Mouse (Mus musculus): ENCODE data around the gene Zfp473. TPM values are rescaled to one million over a fixed set of nuclear protein-coding genes. Genes with fewer than 3 reads are reported as not detected.
A peak's percentile ranks its signal among the peaks of the same experiment; 100 is the strongest.

Zfp473 gene
- polyA plus RNA-seq, 1 experiment from 2014 or later, result 1.3 TPM

- H3K9ac ChIP-seq (ENCODE audit: low read length), result no peak overlapping the region
- no peaks in the 10 kb centered on the region for H3K27me3 ChIP-seq (replicated peaks; ENCODE audit: control insufficient read depth, insufficient read depth, low read length)
- ATAC-seq, result no peak
- H3K4me3 ChIP-seq (ENCODE audit: low read depth, low read length), result no peak overlapping the region
- H3K36me3 ChIP-seq (ENCODE audit: control insufficient read depth, insufficient read depth, low read length), result peaks cover 71% of the 10 kb centered on the region
- H3K9me3 ChIP-seq (replicated peaks; ENCODE audit: control insufficient read depth, low read length), result no peaks in the 10 kb centered on the region
- no peaks in the 10 kb centered on the region for H3K4me1 ChIP-seq (ENCODE audit: control insufficient read depth, insufficient read depth, low read length)
- H3K4me2 ChIP-seq (ENCODE audit: low read length), result no peak overlapping the region
- no peak overlapping the region for H3K27ac ChIP-seq (ENCODE audit: low read depth, low read length)
- no peak for DNase-seq (ENCODE audit: low spot score)
These were observed 9.5 kb upstream of the Zfp473 start for GRCm38 (mm10) chr7:44760366-44760765.

GRCm38 (mm10) chr7:44757164-44757563 is 6.3 kb upstream of the Zfp473 start:
- WGBS, result 91% methylated on average over 2 of the region's 2 CpGs
- H3K36me3 ChIP-seq (ENCODE audit: control insufficient read depth, insufficient read depth, low read length), result peaks cover 78% of the 10 kb centered on the region

GRCm38 (mm10) chr7:44748101-44749044 is 2.5 kb downstream of the Zfp473 start, which contains the start of gene Vrk3:
Vrk3 (plus strand) TSS chr7:44748413.
- H3K36me3 ChIP-seq (ENCODE audit: control insufficient read depth, insufficient read depth, low read length), result peaks cover 11% of the 10 kb centered on the region
- WGBS, result under 1% methylated on average over 43 of the region's 44 CpGs
- H3K4me1 ChIP-seq (ENCODE audit: control insufficient read depth, insufficient read depth, low read length), result peaks cover 11% of the 10 kb centered on the region
- peak within 1 kb of the TSS; percentile 53 for H3K4me2 ChIP-seq (ENCODE audit: low read length)
- H3K4me3 ChIP-seq (ENCODE audit: low read depth, low read length), result peak within 1 kb of the TSS; percentile 52
- H3K27ac ChIP-seq (ENCODE audit: low read depth, low read length), result peak within 1 kb of the TSS; percentile 72
- no peaks in the 10 kb centered on the region for H3K9me3 ChIP-seq (replicated peaks; ENCODE audit: control insufficient read depth, low read length)
- peak within 1 kb of the TSS; percentile 62 for H3K9ac ChIP-seq (ENCODE audit: low read length)
- ATAC-seq, result peak; percentile 98
- peak; percentile 99 for DNase-seq (ENCODE audit: low spot score)
- H3K27me3 ChIP-seq (replicated peaks; ENCODE audit: control insufficient read depth, insufficient read depth, low read length), result no peaks in the 10 kb centered on the region

More at GRCm38 (mm10) chr7:44757164-44757563, 6.3 kb upstream of the Zfp473 start:
- no peaks in the 10 kb centered on the region for H3K27me3 ChIP-seq (replicated peaks; ENCODE audit: control insufficient read depth, insufficient read depth, low read length)
- H3K4me3 ChIP-seq (ENCODE audit: low read depth, low read length), result no peak overlapping the region
- DNase-seq (ENCODE audit: low spot score) (no peak), ATAC-seq (no peak)
- no peaks in the 10 kb centered on the region for H3K9me3 ChIP-seq (replicated peaks; ENCODE audit: control insufficient read depth, low read length)
- H3K27ac ChIP-seq (ENCODE audit: low read depth, low read length), result no peak overlapping the region
- no peak overlapping the region for H3K9ac ChIP-seq (ENCODE audit: low read length)
- no peaks in the 10 kb centered on the region for H3K4me1 ChIP-seq (ENCODE audit: control insufficient read depth, insufficient read depth, low read length)
- H3K4me2 ChIP-seq (ENCODE audit: low read length), result no peak overlapping the region

GRCm38 (mm10) chr7:44747115-44747514 is 3.7 kb downstream of the Zfp473 start:
- Histone ChIP-seq H3K4me2 (ENCODE audit: low read length) (peak overlapping the region; percentile 53; the same call in 1 of the 2 replicates), H3K9ac (ENCODE audit: low read length) (no peak overlapping the region)

GRCm38 (mm10) chr7:44745076-44745475 is 5.8 kb downstream of the Zfp473 start:
- peak overlapping the region; percentile 17; the same call in 1 of the 2 replicates for H3K27ac ChIP-seq (ENCODE audit: low read depth, low read length)
- H3K9ac ChIP-seq (ENCODE audit: low read length), result peak overlapping the region; percentile 58
- H3K9me3 ChIP-seq (replicated peaks; ENCODE audit: control insufficient read depth, low read length), result no peaks in the 10 kb centered on the region
- DNase-seq (ENCODE audit: low spot score) (peak; percentile 91), ATAC-seq (peak; percentile 65)
- no peaks in the 10 kb centered on the region for H3K27me3 ChIP-seq (replicated peaks; ENCODE audit: control insufficient read depth, insufficient read depth, low read length)
- peak overlapping the region; percentile 35 for H3K4me3 ChIP-seq (ENCODE audit: low read depth, low read length)
- WGBS, result under 1% methylated on average over 18 of the region's 18 CpGs
- H3K4me1 ChIP-seq (ENCODE audit: control insufficient read depth, insufficient read depth, low read length), result peaks cover 11% of the 10 kb centered on the region
- H3K36me3 ChIP-seq (ENCODE audit: control insufficient read depth, insufficient read depth, low read length), result no peaks in the 10 kb centered on the region
- peak overlapping the region; percentile 59 for H3K4me2 ChIP-seq (ENCODE audit: low read length)

More at GRCm38 (mm10) chr7:44747115-44747514, 3.7 kb downstream of the Zfp473 start:
- Histone ChIP-seq H3K9me3 (replicated peaks; ENCODE audit: control insufficient read depth, low read length) (no peaks in the 10 kb centered on the region), H3K4me1 (ENCODE audit: control insufficient read depth, insufficient read depth, low read length) (peaks cover 11% of the 10 kb centered on the region), H3K4me3 (ENCODE audit: low read depth, low read length) (no peak overlapping the region), H3K27ac (ENCODE audit: low read depth, low read length) (no peak overlapping the region), H3K27me3 (replicated peaks; ENCODE audit: control insufficient read depth, insufficient read depth, low read length) (no peaks in the 10 kb centered on the region), H3K36me3 (ENCODE audit: control insufficient read depth, insufficient read depth, low read length) (peaks cover under 1% of the 10 kb centered on the region; the same call in 1 of the 2 replicates)
- DNase-seq (ENCODE audit: low spot score), result no peak
- ATAC-seq, result no peak
- WGBS, result 68% methylated on average over 4 of the region's 4 CpGs

GRCm38 (mm10) chr7:44744270-44744669 is 6.6 kb downstream of the Zfp473 start:
- Histone ChIP-seq H3K9me3 (replicated peaks; ENCODE audit: control insufficient read depth, low read length) (no peaks in the 10 kb centered on the region), H3K36me3 (ENCODE audit: control insufficient read depth, insufficient read depth, low read length) (no peaks in the 10 kb centered on the region), H3K4me3 (ENCODE audit: low read depth, low read length) (peak overlapping the region; percentile 35; the same call in 1 of the 2 replicates), H3K27me3 (replicated peaks; ENCODE audit: control insufficient read depth, insufficient read depth, low read length) (no peaks in the 10 kb centered on the region), H3K27ac (ENCODE audit: low read depth, low read length) (no peak overlapping the region), H3K4me1 (ENCODE audit: control insufficient read depth, insufficient read depth, low read length) (peaks cover 11% of the 10 kb centered on the region), H3K9ac (ENCODE audit: low read length) (peak overlapping the region; percentile 58; the same call in 1 of the 2 replicates), H3K4me2 (ENCODE audit: low read length) (peak overlapping the region; percentile 59)
- ATAC-seq (no peak), DNase-seq (ENCODE audit: low spot score) (no peak)
- 19% methylated on average over 9 of the region's 9 CpGs for WGBS

GRCm38 (mm10) chr7:44741361-44741760 is 9.5 kb downstream of the Zfp473 start:
- H3K27ac ChIP-seq (ENCODE audit: low read depth, low read length), result no peak overlapping the region
- no peak overlapping the region for H3K9ac ChIP-seq (ENCODE audit: low read length)
- no peak for DNase-seq (ENCODE audit: low spot score)
- no peak overlapping the region for H3K4me3 ChIP-seq (ENCODE audit: low read depth, low read length)
- H3K36me3 ChIP-seq (ENCODE audit: control insufficient read depth, insufficient read depth, low read length), result no peaks in the 10 kb centered on the region
- ATAC-seq, result no peak
- 88% methylated on average over 8 of the region's 8 CpGs for WGBS
- H3K9me3 ChIP-seq (replicated peaks; ENCODE audit: control insufficient read depth, low read length), result no peaks in the 10 kb centered on the region
- H3K4me2 ChIP-seq (ENCODE audit: low read length), result no peak overlapping the region
- no peaks in the 10 kb centered on the region for H3K27me3 ChIP-seq (replicated peaks; ENCODE audit: control insufficient read depth, insufficient read depth, low read length)
- H3K4me1 ChIP-seq (ENCODE audit: control insufficient read depth, insufficient read depth, low read length), result 0 out of 2 replicates have a peak, but pooled peaks cover 2% of the 10 kb centered on the region

GRCm38 (mm10) chr7:44733723-44734122 is 17.1 kb downstream of the Zfp473 start:
- Histone ChIP-seq H3K4me1 (ENCODE audit: control insufficient read depth, insufficient read depth, low read length) (no peaks in the 10 kb centered on the region), H3K36me3 (ENCODE audit: control insufficient read depth, insufficient read depth, low read length) (0 out of 2 replicates have a peak, but pooled peaks cover 4% of the 10 kb centered on the region), H3K4me3 (ENCODE audit: low read depth, low read length) (no peak overlapping the region), H3K9me3 (replicated peaks; ENCODE audit: control insufficient read depth, low read length) (no peaks in the 10 kb centered on the region), H3K27ac (ENCODE audit: low read depth, low read length) (no peak overlapping the region), H3K4me2 (ENCODE audit: low read length) (no peak overlapping the region), H3K9ac (ENCODE audit: low read length) (no peak overlapping the region), H3K27me3 (replicated peaks; ENCODE audit: control insufficient read depth, insufficient read depth, low read length) (no peaks in the 10 kb centered on the region)
- DNase-seq (ENCODE audit: low spot score) (no peak), ATAC-seq (no peak)
- whole genome bisulfite sequencing, result 91% methylated on average over 9 of the region's 9 CpGs
